Mouse (Mus musculus): ENCODE data around the gene Tnni2. TPM values are rescaled to one million over a fixed set of nuclear protein-coding genes. Genes with fewer than 3 reads are reported as not detected.
"Not testable (repeated sequence)": the region's sequence is repeated elsewhere in the genome, so short reads cannot be mapped to it uniquely, and the experiment has no call there.

Tnni2 gene
- polyA plus RNA-seq, 1 experiment from 2014 or later = 3.2 TPM

DNA sequence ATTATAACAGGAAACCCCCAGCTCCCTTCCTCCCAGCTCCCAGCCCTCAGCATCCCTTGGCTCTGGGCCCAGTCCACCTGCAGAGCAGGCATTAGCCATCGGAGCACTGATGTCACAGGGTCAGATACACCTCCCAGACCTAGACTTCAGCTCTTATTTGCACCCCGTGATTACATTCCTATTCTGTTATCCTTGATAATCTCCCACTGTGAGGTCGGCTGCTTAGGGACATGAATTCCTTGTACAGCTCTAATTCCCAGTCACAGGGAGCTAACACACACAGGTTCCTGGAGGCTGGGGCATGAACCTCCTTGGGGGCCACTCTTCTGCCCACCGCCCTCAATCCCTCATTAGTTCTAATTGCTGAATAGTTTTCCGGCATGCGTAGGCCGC lies 40.9 kb upstream of the Tnni2 start:
- Histone ChIP-seq H3K27me3 (replicated peaks; ENCODE audit: control insufficient read depth, insufficient read depth, low read length) (no peaks in the 10 kb centered on the region), H3K4me1 (replicated peaks; ENCODE audit: control insufficient read depth, insufficient read depth, low read length) (no peaks in the 10 kb centered on the region), H3K9ac (ENCODE audit: low read length) (no peak overlapping the region), H3K9me3 (ENCODE audit: control insufficient read depth, low read length) (no peaks in the 10 kb centered on the region), H3K4me2 (ENCODE audit: low read length) (no peak overlapping the region), H3K4me3 (ENCODE audit: low read depth, low read length) (no peak overlapping the region), H3K36me3 (ENCODE audit: control insufficient read depth, insufficient read depth, low read length) (no peaks in the 10 kb centered on the region), H3K27ac (ENCODE audit: low read depth) (no peak overlapping the region)
- DNase-seq (ENCODE audit: low spot score) (no peak), ATAC-seq (replicated peaks; ENCODE audit: low FRiP score, low TSS enrichment, low read depth) (no peak)
- 54% methylated on average over 7 of the region's 7 CpGs for WGBS

DNA sequence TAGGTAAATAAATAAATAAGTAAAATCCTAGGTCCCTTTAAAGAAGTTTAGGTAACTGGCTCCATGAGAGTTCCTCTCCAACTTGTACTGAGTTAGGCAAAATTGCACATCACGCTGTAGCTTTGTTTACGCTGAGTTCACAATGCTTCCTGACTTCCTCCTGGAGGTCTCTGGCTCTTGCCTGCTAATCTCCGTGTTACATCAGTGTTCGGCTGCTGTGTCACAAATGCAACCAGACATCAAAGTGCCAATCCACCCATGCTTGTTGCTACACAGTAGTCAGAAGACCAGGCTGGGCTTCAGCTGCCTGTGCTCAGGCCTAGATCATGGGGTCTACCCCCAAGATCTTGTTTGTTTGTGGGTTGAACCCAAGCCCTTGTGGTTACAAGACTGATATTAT lies 38.0 kb upstream of the Tnni2 start:
- Histone ChIP-seq H3K27ac (ENCODE audit: low read depth) (no peak overlapping the region), H3K4me3 (ENCODE audit: low read depth, low read length) (no peak overlapping the region), H3K36me3 (ENCODE audit: control insufficient read depth, insufficient read depth, low read length) (no peaks in the 10 kb centered on the region), H3K27me3 (replicated peaks; ENCODE audit: control insufficient read depth, insufficient read depth, low read length) (no peaks in the 10 kb centered on the region), H3K9me3 (ENCODE audit: control insufficient read depth, low read length) (no peaks in the 10 kb centered on the region), H3K4me2 (ENCODE audit: low read length) (no peak overlapping the region), H3K4me1 (replicated peaks; ENCODE audit: control insufficient read depth, insufficient read depth, low read length) (no peaks in the 10 kb centered on the region), H3K9ac (ENCODE audit: low read length) (no peak overlapping the region)
- 69% methylated on average over 4 of the region's 4 CpGs for WGBS
- ATAC-seq (replicated peaks; ENCODE audit: low FRiP score, low TSS enrichment, low read depth) = no peak
- no peak for DNase-seq (ENCODE audit: low spot score)

DNA sequence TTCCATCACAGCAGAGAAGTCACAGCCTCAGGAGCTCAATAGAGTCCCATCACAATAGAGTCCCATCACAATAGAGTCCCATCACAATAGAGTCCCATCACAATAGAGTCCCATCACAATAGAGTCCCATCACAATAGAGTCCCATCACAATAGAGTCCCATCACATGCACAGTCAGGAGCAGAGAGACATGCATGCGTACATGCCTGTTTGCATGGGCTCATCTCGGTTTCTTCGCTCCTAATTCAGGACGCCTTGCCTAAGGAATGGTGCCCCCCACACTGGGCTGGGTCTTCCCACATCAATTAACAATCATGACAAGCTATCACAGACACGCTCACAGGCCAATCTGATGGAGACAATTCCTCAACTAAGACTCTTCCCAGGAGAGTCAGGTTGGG lies 36.5 kb upstream of the Tnni2 start:
- ATAC-seq (replicated peaks; ENCODE audit: low FRiP score, low TSS enrichment, low read depth); H3K27me3 ChIP-seq (replicated peaks; ENCODE audit: control insufficient read depth, insufficient read depth, low read length); H3K4me1 ChIP-seq (replicated peaks; ENCODE audit: control insufficient read depth, insufficient read depth, low read length); H3K9ac ChIP-seq (ENCODE audit: low read length); DNase-seq (ENCODE audit: low spot score); H3K9me3 ChIP-seq (ENCODE audit: control insufficient read depth, low read length); H3K4me2 ChIP-seq (ENCODE audit: low read length); H3K4me3 ChIP-seq (ENCODE audit: low read depth, low read length); H3K36me3 ChIP-seq (ENCODE audit: control insufficient read depth, insufficient read depth, low read length); H3K27ac ChIP-seq (ENCODE audit: low read depth): not testable (repeated sequence)
- WGBS = 90% methylated on average over 5 of the region's 5 CpGs

DNA sequence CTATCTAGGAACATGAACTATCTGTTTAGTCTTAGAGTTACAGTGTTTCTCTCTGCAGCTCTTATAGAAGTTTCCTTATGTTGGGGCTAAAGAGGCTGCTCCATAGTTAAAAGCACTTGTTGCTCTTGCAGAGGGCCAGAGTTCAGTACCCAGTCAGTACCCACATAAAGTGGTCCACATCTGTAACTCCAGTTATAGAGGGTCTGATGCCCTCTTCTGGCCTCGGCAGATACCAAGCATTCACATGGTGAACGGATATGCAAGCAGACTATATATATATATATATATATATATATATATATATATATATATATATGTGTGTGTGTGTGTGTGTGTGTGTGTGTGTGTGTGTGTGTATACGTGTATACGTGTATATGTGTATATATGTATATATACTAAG lies 33.7 kb upstream of the Tnni2 start:
- Histone ChIP-seq H3K27ac (ENCODE audit: low read depth) (no peak overlapping the region), H3K4me1 (replicated peaks; ENCODE audit: control insufficient read depth, insufficient read depth, low read length) (no peaks in the 10 kb centered on the region), H3K36me3 (ENCODE audit: control insufficient read depth, insufficient read depth, low read length) (no peaks in the 10 kb centered on the region), H3K4me2 (ENCODE audit: low read length) (no peak overlapping the region), H3K27me3 (replicated peaks; ENCODE audit: control insufficient read depth, insufficient read depth, low read length) (no peaks in the 10 kb centered on the region), H3K4me3 (ENCODE audit: low read depth, low read length) (no peak overlapping the region), H3K9me3 (ENCODE audit: control insufficient read depth, low read length) (no peaks in the 10 kb centered on the region), H3K9ac (ENCODE audit: low read length) (no peak overlapping the region)
- WGBS = 59% methylated on average over 4 of the region's 4 CpGs
- DNase-seq (ENCODE audit: low spot score) (no peak), ATAC-seq (replicated peaks; ENCODE audit: low FRiP score, low TSS enrichment, low read depth) (no peak)

DNA sequence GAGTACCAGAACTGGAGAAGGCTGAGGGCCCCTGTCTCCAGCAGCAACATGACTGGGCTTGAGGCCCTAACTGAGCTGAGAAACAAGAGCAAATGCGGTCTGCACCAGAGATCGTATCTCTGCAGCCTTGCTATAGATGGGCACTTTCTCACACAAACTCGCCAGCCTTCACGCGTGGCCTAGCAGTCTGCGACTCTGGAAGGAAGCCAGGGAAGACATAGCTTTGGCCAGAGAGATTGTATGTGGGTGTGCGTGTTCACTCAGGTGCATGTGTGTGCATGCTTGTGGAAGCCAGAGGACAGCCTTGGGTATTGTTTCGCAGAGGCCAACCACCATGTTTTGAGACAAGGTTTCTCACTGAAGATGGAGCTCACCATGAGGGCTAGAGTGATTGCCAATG lies 32.9 kb upstream of the Tnni2 start:
- no peak for ATAC-seq (replicated peaks; ENCODE audit: low FRiP score, low TSS enrichment, low read depth)
- H3K4me3 ChIP-seq (ENCODE audit: low read depth, low read length) = no peak overlapping the region
- 91% methylated on average over 8 of the region's 8 CpGs for WGBS

DNA sequence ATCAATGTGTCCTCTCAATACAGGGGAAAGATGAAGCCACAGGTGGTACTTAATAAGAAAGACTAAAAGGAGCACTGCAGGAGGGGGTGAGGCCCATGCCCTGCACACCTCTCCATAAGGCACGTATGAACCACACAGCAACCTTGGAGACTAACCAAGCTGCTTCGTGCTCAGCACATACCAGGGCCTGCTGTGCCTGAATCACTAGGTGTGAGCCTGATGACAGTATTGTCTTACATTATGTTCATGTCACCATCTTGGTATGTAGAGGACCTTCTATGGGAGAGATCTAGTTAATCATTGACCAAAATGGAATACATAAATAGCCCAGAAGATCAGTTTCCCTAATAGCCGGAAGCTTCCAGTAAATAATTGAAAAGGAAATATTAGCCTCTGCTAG lies 32.0 kb upstream of the Tnni2 start:
- no peak overlapping the region for H3K4me3 ChIP-seq (ENCODE audit: low read depth, low read length)
- H3K27me3 ChIP-seq (replicated peaks; ENCODE audit: control insufficient read depth, insufficient read depth, low read length) = no peaks in the 10 kb centered on the region
- H3K9me3 ChIP-seq (ENCODE audit: control insufficient read depth, low read length) = no peaks in the 10 kb centered on the region
- WGBS = 77% methylated on average over 3 of the region's 3 CpGs
- no peak overlapping the region for H3K9ac ChIP-seq (ENCODE audit: low read length)
- no peak overlapping the region for H3K4me2 ChIP-seq (ENCODE audit: low read length)
- no peaks in the 10 kb centered on the region for H3K36me3 ChIP-seq (ENCODE audit: control insufficient read depth, insufficient read depth, low read length)
- H3K4me1 ChIP-seq (replicated peaks; ENCODE audit: control insufficient read depth, insufficient read depth, low read length) = no peaks in the 10 kb centered on the region
- H3K27ac ChIP-seq (ENCODE audit: low read depth) = no peak overlapping the region
- no peak for DNase-seq (ENCODE audit: low spot score)
- no peak for ATAC-seq (replicated peaks; ENCODE audit: low FRiP score, low TSS enrichment, low read depth)

More for the DNA sequence above, 32.9 kb upstream of the Tnni2 start:
- no peak overlapping the region for H3K27ac ChIP-seq (ENCODE audit: low read depth)
- no peak overlapping the region for H3K4me2 ChIP-seq (ENCODE audit: low read length)
- no peaks in the 10 kb centered on the region for H3K9me3 ChIP-seq (ENCODE audit: control insufficient read depth, low read length)
- no peak overlapping the region for H3K9ac ChIP-seq (ENCODE audit: low read length)
- no peaks in the 10 kb centered on the region for H3K36me3 ChIP-seq (ENCODE audit: control insufficient read depth, insufficient read depth, low read length)
- DNase-seq (ENCODE audit: low spot score) = no peak
- H3K27me3 ChIP-seq (replicated peaks; ENCODE audit: control insufficient read depth, insufficient read depth, low read length) = no peaks in the 10 kb centered on the region
- no peaks in the 10 kb centered on the region for H3K4me1 ChIP-seq (replicated peaks; ENCODE audit: control insufficient read depth, insufficient read depth, low read length)

DNA sequence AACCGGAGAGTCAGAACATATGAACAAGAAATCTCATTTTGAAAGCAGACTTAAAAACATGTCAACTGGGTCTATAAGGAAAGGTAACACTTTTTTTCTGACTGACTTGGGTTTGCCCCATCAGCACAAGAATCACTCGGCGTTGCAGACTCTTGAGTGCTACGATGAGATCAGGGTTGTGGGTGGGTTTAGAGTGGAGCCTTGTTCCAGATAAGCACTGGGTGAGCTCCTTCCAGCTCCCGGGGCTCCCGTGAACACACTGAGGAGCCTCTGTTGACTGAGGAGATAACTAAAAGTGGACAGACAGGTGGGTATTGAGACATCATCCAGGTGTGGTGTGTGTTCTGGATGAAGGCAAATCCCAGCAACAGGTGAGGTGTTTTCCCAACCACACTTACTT lies 28.3 kb upstream of the Tnni2 start:
- 84% methylated on average over 6 of the region's 6 CpGs for WGBS
- Histone ChIP-seq H3K9me3 (ENCODE audit: control insufficient read depth, low read length) (no peaks in the 10 kb centered on the region), H3K4me2 (ENCODE audit: low read length) (no peak overlapping the region), H3K36me3 (ENCODE audit: control insufficient read depth, insufficient read depth, low read length) (no peaks in the 10 kb centered on the region), H3K9ac (ENCODE audit: low read length) (no peak overlapping the region), H3K4me1 (replicated peaks; ENCODE audit: control insufficient read depth, insufficient read depth, low read length) (no peaks in the 10 kb centered on the region), H3K27me3 (replicated peaks; ENCODE audit: control insufficient read depth, insufficient read depth, low read length) (no peaks in the 10 kb centered on the region), H3K27ac (ENCODE audit: low read depth) (no peak overlapping the region), H3K4me3 (ENCODE audit: low read depth, low read length) (no peak overlapping the region)
- ATAC-seq (replicated peaks; ENCODE audit: low FRiP score, low TSS enrichment, low read depth) (no peak), DNase-seq (ENCODE audit: low spot score) (no peak)

DNA sequence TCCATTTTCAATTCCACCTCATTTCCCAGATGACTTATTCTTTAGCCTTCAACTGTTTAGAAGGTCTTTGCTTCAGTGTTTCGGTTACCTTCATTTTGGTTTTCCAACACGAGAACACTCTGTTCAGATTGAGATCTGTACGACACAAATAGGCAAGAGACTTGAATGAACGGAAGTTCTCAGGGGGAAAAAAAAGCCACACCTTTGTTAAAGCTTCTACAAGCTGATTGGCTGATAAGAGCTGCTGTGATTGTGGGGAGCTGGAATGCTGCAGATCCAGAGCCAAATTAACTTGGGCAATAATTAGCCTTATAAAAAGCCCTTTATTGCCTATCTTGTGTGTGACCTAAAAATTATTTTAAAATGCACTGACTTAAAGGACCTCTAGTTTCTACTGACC lies 26.3 kb upstream of the Tnni2 start:
- Histone ChIP-seq H3K9ac (ENCODE audit: low read length) (no peak overlapping the region), H3K4me3 (ENCODE audit: low read depth, low read length) (no peak overlapping the region), H3K27ac (ENCODE audit: low read depth) (no peak overlapping the region), H3K36me3 (ENCODE audit: control insufficient read depth, insufficient read depth, low read length) (no peaks in the 10 kb centered on the region), H3K27me3 (replicated peaks; ENCODE audit: control insufficient read depth, insufficient read depth, low read length) (no peaks in the 10 kb centered on the region), H3K9me3 (ENCODE audit: control insufficient read depth, low read length) (no peaks in the 10 kb centered on the region), H3K4me2 (ENCODE audit: low read length) (no peak overlapping the region), H3K4me1 (replicated peaks; ENCODE audit: control insufficient read depth, insufficient read depth, low read length) (no peaks in the 10 kb centered on the region)
- DNase-seq (ENCODE audit: low spot score) = no peak
- 58% methylated on average over 4 of the region's 4 CpGs for WGBS
- no peak for ATAC-seq (replicated peaks; ENCODE audit: low FRiP score, low TSS enrichment, low read depth)

DNA sequence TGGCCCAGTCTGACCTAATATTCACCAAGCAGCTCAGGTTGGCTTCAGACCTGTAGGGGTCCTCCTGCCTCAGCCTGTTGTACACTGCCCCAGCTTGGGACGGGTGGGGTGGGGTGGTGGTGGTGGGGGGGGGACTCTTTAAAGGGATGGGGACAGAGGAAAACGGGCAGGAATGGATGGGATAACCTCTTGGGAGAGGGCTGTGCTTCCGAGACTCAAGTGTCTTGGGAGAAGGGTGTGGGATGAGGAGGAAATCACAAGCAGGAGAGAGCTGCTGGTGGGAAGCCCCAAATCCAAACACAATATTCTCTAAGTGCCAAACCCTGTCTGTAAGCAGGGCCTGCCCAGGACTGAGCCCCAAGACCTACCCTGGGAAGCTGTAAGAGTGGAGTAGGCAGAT lies 25.4 kb upstream of the Tnni2 start:
- Histone ChIP-seq H3K9ac (ENCODE audit: low read length) (no peak overlapping the region), H3K4me1 (replicated peaks; ENCODE audit: control insufficient read depth, insufficient read depth, low read length) (no peaks in the 10 kb centered on the region), H3K27me3 (replicated peaks; ENCODE audit: control insufficient read depth, insufficient read depth, low read length) (no peaks in the 10 kb centered on the region), H3K4me2 (ENCODE audit: low read length) (no peak overlapping the region), H3K27ac (ENCODE audit: low read depth) (no peak overlapping the region), H3K36me3 (ENCODE audit: control insufficient read depth, insufficient read depth, low read length) (no peaks in the 10 kb centered on the region), H3K9me3 (ENCODE audit: control insufficient read depth, low read length) (no peaks in the 10 kb centered on the region), H3K4me3 (ENCODE audit: low read depth, low read length) (no peak overlapping the region)
- 75% methylated on average over 3 of the region's 3 CpGs for WGBS
- ATAC-seq (replicated peaks; ENCODE audit: low FRiP score, low TSS enrichment, low read depth) = no peak
- DNase-seq (ENCODE audit: low spot score) = no peak

Measured in intestine, embryonic 14.5 days (tissue).